Mouse (Mus musculus): ENCODE data around the gene Matk. TPM values are rescaled to one million over a fixed set of nuclear protein-coding genes. Genes with fewer than 3 reads are reported as not detected.

The Matk gene
- total RNA-seq, 2 experiments from 2014 or later: 0.42 to 0.87 TPM

DNA sequence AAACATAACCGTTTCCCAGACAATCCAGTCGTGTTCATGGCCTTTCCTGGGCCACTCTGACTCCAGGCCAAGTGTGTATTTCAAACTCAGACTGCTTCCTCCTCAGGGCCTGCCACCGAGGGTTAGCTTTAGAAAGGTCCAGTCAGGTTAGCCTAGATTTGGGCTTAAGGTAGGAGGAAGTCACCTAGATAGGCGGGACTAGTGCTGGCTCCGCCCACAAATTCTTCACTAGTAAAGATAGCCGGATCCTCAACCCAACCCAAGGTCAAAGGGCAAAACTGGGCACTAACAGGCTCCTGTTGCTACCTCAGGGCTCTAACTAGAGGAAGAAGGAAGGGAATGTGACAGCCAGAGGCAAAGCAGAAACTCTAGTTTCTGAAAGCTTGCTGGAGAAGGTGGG lies 33.9 kb downstream of the Matk start:
- DNase-seq: no peak

DNA sequence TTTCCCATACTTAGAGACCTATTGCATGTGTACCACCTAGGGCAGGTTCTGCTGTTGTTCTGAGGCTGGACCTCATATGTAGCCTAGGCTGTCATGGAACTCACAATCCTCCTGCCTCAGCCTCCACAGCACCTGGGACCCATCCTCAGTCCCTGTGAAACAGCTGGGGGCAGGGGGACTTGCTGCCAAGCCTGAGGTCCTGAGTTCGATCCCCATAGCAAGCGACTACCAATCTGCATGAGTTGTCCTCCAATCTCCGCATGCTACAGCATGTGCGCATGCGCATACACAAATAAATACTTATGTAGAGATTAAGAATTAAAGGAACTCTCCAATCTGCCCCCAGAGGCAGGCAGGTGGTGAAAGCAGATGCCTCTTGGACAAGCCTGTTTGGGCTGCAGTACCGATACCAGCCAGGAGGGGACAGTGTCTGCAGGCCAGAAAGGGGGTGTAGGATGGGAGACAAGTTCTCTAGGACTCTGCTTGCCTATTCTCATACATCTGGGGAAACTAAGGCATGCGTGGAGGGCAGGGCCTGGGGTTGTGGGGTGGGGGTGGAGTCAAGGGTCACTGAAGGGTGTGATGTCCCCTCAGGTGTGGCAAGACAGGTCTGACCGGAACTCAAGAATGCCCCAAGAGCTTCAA lies 34.9 kb downstream of the Matk start:
- peak in 1 of 2 experiments; percentile 78 for DNase-seq

DNA sequence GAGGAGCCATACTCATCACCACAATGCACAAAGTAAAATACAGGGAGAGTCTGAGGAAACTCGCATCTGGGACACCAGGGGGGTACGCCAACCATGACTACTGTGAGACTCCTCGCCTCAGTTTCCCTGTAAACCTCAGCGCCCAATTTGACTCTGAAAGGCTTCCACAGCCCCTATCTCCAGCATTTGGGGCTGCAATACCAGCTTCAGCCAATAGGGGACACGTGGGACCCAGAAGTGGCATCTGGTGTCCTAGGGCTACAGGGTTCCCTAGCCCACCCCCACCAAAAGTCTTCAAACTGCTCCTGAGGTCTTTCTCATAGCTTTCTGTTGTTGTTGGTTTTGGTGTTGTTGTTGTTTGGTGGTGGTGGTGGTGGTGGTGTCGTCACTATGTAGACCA lies 35.9 kb downstream of the Matk start:
- DNase-seq: peak in 1 of 2 experiments; percentile 58

DNA sequence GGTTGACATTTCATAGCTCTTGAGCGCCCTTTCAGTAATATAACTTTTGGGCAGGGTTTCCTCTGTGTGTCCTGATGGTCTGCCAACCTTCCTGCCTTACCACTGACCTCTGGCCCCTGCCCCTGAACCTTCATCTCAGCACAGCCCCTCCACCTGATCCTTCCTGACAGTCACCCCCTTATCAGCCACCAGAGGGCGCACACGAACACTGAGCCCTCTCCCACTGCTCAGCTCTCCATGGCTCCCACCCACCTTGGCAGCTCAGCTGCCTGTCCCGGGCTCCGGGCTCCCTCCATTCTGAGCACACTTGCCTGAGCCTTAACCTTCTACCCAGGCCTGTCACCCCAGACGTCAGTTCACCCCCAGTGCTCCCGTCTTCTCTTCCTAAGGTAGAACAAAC lies 36.5 kb downstream of the Matk start:
- peak; percentile 68 to 77 for DNase-seq

DNA sequence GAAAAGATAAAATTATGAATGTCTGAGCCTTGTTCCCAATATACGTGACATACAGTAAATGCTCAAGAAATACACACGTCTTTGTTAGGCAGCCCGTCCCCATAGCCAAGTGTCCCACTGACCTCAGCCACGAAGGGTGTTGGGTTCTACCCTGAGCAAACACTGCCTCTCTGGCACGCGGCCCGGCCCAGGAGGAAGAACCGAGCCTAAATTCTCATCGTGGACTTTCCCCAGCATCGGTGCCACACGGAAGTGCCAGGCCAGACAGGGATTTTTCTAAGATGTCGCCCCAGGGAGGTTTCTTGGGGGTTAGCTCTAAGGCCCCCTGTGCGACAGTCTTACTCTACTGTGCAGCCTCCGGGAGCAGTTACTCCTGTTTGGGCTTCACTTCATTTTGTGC lies 37.1 kb downstream of the Matk start:
- no peak for DNase-seq

DNA sequence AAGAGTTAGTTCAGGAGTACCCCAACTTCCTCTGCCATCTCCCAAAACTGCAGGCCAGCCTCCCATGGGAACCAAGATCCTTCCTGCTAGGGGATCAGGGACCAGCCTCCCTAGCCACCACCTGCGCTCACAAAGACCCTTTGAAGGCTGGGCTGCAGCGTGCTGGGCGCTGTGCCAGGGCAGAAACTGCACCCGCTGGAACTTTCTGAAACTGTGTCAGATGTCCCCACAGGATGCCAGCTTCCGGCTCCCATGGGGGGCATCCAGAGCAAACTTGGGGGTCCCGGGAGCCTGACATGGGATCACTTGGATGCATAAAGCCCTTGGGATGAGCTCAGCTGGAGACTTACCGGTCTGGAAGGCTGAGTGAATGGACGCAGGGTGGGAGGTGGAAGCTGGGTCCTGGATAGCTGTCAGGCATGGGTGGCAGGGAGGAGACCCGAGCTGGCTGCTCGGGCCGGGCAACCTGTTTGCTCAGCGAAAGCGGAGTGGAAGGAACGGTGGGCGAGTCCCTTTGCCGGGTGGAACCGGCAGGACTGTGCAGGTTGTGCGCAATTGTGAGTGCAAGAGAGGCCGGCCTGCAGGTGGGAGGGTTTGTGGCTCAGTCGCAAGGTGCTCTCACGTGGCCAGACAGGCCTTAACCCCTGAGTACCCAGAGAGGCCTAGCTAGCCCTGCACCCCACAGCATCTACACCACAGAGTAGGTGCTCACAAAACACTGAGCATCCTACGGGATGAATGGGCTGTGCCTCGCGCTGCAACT lies 38.1 kb downstream of the Matk start:
- DNase-seq: no peak

DNA sequence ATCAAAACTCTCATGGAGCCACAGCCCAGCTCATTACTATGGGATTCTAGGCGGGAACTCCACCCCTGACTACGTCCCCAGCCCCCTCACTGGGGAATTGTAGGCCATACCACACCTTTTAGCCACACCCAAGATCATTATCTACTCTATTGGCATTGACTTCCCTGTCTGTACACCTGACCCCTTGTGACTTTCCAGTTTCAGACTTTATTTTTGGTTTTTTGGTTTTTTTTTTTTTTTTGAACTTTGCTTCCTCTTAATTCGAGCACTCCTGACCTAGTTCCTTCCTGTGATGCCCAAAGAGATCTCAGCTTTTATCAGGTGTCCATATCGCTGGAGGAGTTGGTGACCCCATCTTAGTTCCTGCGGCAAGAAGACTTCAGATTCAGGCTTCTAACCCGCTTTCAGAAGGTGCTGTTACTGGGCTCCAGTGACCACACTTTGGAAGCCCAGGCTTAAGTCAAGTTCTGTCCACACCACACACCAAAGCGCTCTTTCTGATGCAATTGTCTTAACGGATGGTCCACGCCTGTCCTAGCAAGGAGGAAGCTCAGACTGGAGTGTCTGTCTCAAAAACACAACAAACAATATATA lies 38.9 kb downstream of the Matk start, which contains the start of gene Tjp3:
TSS of gene Tjp3 (minus strand) at position 71 of the 594 bp plus-strand sequence.
- DNase-seq: peak in 1 of 2 experiments; percentile 16

DNA sequence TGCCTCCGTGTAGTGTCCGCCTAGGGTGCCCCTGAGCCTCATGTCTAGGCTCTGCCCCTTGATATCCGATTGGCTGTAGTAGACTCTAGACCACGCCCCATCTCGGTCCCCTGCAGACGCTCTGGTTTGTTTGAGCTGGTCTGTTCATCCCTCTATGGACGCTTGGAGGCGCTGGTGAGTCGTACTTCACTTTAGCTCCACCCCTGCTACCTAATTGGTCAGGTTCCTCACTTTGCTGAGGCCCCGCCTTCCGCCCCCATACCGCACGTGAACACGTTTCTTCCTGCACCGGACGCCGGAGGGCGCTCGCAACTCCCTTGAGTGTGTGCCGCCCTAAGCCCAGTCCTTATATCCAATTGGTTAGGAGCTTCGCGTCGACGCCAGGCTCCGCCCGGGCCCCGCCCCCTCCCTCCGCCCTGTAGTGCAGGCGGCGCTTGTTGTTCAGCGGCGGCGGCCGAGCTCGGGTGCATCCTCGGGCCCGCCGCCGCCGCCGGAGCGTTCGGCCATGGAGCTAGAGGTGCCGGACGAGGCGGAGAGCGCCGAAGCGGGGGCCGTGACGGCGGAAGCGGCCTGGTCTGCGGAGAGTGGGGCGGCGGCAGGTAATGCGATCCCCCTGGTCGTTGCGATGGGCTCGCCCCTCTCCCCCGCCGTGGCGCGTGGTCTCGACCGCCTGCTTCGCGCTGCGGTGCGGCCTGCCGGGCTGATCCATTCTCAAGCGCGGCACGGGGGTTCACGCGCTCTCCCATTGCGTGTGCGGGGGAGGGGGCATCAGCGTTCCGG lies 40.0 kb downstream of the Matk start, which contains the start of gene Pip5k1c:
TSS of gene Pip5k1c (plus strand) at position 410 of the 780 bp plus-strand sequence.
- DNase-seq: peak; percentile 98 to 100

DNA sequence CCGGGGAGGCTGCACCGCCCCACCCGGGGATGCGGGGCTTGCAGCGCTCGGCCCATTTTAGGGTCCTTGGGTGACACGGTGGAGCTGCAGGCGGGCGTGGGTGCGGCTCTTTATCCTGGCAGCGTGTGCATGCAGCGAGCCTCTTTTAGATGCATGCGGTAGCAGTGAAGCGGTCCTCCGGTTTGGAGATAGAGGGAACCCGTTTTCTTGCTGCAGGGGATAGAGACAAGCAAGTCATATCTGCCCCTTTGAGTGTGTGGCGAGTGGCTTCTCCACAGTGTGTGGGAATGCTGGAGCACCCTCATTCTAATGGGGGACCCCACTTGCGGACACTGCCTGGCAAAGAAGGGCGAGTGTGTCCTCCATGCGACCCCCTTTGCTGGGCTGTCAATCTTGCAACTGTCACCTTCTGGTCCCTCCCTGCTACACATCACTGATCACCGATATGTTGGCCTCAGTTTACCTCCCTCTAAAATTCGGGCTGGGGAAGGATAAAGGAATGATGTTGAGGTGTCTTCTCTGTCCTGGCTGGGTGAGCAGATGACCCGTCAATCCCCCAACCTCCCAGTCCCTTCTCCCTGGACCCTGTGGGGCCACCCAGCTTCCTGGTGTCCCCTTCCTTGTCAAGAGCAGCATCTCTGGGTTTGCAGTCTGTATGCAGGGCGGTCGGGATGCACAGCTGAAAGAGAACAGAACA lies 40.7 kb downstream of the Matk start:
- DNase-seq: peak in 1 of 2 experiments; percentile 34

DNA sequence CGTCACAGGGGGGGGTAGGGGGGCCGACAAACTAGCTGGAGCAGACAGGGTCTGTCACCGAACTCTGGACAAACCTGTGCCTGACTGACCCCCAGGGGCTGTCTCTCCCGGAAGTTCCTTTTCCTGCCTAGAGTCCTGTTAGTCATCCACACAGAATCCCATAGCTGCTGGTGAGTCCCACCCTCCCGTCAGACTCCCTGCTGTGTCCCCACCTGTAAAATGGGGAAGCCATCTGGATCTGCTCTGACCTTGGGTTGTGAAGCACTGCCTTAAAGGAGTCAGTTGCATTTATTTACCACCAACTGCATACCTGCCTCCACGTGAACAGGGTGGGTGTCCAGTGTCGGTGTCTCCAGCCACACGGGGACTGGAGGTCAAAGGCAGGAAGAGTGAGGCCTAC lies 41.7 kb downstream of the Matk start:
- peak in 1 of 2 experiments; percentile 19 for DNase-seq

DNA sequence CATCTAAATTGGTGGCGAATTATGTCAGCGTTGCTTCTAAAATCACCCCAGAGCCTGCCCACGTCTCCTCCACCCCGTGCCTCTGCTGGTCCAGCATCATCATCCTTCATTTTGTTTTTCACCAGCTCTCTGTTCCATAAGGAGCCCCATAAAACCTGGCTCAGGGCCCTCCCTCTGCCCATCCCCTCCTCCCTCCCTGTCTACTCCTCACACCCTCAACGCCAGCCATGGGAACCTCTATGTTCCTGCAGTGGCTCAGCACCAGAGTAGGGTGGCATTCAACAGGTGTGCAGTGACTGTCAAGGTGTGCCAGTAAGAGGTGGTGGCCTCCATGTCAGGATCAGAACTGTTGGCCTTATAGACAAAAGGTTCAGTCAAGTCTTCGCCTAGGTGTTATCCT lies 42.5 kb downstream of the Matk start:
- DNase-seq: no peak

DNA sequence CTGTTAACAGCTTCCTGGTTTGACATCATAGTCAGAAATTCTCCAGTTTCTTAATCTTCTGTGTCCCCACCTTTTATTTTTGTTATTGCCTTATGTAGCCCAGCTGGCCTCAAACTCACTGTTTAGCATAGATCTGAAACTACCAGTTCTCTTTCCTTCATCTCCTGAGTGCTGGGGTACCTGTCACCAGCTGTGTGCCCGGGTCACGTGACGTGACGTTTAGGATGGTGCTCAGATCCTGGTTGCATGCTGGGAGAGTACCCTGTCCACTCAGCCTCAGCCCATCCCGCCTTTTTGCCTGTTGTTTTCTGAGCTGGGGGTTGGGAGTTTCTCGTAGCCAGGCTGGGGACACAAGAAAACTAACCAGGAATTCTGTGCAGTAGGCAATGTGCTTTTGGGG lies 44.5 kb downstream of the Matk start:
- no peak for DNase-seq

DNA sequence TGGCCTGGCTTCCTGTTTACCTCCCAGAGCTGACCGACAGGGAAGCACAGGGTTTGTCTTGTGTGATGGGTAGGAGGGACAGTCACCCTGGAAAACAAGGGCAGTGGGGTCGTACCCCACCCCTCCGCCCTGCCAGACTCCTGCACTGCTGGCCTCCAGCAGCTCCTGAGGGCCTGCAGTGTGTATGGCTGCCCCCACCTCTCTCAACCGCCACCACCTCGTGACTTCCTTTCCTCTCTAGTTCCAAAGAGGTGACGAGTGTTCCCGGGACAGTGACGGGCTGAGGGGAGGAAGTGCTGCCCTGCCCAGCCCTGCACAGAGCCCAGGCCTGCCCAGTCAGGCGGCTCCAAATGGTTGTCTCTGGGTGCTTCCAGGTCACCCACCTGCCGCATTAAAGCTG lies 45.1 kb downstream of the Matk start:
- peak; percentile 78 to 89 for DNase-seq

DNA sequence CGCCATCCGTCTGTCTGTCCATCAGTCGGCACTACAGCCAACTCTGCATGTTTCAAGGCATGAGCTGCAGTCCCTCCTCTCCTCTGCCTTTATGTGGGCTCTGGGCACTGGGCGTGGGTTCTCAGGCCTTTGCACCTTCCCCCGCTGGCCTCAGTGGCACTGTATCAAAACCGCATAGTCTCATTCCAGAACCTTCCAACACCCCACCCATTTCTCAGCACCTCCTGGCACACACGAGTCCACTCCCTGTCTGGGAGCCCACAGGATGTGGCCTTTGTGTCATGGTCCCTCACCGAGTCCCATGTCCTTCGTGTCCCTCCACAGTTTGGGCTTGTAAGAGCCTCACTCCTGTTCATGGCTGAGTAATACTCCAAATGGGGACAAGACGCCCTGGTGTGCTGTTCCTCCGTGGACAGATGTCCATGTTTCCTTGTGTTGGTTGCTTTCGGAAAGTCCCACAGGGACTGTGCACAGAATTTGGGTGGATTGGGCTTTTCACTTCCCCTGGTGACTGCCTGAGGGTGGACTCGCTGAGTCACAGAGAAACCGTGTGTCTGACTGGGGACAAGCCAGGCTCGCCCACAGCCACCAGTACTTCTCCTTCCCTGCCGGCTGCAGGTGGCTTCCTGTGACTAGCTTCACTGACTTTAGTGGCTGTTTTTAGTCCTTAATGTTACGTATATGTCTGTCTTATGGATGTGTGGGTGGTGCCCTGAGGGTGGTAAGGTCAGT lies 45.8 kb downstream of the Matk start:
- DNase-seq: peak; percentile 45 to 74

DNA sequence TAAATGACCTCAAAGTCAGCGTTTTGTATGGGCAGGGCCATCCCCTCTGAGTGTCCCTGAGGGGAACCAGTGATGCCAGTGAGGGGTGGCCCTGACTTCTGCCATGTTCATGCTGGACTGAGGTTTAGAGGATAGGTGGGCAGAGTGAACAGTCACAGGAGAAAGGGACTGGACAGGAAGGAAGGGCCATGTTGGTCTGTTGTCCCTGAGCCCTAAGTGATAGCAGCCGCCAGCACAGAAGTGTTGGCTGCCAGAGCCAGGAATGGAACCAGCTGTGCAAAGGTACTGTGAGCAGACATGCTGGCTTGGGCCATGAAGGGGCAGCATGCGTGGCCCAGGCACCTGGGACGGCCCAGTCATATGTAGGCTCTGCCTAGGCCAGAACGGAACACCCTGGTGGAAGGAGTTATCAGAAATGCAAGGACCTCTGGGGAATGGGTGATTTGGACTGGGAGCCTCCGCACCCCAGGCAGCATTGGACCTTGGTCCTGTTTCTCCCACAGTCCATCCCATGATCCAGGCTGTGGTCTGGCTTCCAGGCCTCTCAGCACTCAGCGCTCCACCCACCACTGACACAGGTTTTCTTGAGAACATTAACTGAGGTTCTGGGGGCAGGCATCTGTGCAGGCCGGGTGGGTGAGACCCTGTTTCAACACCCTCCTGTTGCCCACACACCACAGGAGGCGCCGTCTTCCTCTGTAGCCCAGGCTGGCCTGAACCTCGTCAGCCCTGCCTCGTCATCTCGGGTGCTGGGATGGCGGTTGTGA lies 47.0 kb downstream of the Matk start:
- peak in 1 of 2 experiments; percentile 13 for DNase-seq

DNA sequence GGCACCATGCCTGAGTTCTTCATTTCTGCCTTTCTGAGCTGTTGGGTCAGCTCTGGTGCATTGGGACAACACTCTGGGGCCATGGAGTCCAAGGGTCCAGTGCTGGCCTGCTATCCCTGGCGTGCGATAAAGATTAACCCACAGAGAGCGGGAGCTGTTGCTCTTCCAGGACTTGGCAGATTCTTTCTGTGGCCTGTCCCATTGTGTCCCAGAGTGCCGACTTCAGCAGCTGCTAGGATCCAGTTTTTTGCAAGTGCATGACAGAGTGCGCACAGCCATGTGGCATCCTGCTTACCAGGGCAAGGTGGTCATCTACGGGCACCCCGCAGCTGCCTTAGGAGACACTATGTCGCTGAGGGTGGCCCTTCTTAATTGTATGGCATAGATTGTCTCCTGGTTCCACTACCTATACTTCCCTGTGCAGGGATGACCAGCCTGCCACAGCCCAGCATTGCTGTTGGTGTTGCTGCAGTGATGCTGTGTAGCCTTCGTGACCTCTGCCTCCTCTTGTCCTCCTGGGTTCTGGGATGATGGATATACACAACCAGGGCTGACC lies 47.7 kb downstream of the Matk start:
- peak in 1 of 2 experiments; percentile 8 for DNase-seq

DNA sequence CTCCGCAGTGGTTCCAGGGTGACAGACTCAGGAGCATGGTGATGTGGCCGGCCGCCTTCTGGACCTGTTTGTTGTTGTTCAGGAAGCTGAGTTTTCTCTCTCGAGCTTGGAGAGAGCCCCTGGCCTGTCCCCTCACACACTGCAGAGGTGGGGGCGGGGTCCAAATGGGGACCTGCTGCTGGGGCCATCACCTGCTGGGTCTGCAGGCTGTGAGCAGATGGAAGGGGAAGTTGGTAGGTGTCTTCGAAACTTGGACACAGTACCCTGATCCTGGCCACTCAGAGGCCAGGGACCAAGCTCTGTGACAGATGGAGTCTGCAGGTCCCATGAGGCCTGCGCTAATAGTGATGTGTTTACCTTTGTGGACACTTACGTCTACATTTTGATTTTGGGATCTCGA lies 48.6 kb downstream of the Matk start:
- no peak for DNase-seq

DNA sequence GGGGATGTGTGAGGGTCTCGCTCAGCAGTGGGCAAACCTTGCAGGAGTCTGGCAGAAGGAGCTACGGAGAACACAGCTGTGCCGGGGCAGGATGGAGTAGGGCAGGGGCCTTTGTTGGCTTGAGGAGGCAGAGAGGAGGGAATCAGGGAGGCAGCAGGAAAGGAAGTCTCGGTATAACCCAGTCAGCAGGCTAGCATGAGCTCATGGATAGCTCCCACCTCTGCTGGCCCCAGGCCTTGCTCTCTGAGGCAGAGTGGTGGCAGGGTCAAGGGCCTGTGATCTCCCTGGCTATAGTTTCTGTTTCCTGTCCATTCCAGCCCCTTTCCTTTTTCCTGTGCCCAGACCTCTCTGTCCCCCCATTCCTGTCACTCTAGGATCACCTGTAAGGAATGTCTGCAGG lies 49.6 kb downstream of the Matk start:
- DNase-seq: peak in 1 of 2 experiments; percentile 40

DNA sequence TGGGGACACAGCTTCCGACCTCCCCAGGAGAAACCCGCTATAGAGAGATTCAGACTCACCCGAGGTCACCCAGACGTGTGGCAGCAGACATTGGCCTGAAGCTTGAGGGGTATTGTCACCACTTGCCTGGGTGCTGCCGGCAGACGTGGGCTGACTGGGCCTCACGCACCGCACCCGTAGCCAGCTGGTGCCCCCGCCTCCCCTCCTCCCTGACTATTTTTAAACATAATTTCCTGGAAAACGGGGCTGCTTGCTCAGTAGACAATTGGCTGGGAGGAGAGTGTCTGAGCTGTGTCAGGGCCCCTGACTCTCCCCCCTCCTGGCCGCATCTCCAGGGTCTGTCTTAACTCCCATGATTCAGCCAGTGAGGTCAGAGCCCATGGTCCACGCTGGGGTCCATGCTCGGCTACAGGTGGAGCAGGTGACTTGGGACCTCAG lies 50.1 kb downstream of the Matk start:
- DNase-seq: peak; percentile 38 to 42

DNA sequence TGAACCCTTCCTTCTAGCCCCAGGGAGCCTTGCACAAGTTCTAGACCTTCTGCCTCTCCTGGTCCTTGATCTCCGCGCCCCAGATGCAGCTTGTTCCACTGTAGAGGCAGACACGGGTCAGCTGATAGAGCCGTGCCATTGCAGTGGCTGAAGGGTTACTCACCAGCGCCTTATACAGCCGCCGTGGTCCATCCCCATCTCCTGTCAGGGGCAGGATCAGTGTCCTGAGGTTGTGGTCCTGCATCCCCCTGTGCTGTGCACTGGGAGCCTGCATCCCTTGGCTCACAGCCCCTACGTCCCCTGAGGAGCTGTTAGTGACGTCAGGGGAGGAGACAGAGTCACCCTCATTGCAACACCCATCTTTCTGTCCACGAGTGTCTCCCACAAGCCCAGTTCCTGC lies 50.5 kb downstream of the Matk start:
- DNase-seq: peak in 1 of 2 experiments; percentile 44

Data from heart, adult 18-20 months (tissue).